Mouse (Mus musculus): ENCODE results near the gene Cep170b.

DNA sequence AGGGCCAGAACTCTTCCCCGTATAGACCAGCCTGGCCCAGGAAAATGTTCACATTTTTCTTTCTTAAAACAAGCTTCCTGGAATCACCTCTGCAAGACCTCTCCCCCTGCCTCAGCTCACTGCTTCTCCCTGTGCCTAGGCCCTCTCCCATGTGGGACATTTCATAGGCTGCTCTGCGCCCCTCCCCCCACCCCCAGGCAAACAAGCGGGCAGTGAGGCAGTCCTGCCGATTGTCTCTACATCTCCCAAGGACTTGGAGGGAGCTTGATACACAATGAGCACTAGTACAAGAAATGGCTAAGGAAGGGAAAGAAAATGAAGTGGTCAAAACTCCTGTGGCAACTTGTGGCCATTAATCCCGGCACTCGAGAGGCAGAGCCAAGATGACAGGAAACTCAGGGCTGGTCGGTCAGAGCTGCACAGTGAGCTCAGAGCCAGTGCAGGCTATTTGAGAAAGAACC is 74.1 kb downstream of the Cep170b start:
- no peak for TF ChIP-seq CTCF (IDR thresholded peaks at IDR 0.05; ENCODE audit: extremely low read depth, insufficient read depth, low read length)
- no peak for TF ChIP-seq POLR2A (IDR thresholded peaks at IDR 0.05; ENCODE audit: extremely low read depth, insufficient read depth, low read length)
